Mouse (Mus musculus): ENCODE results near the gene Lefty1. TPM values are rescaled to one million over a fixed set of nuclear protein-coding genes. Genes with fewer than 3 reads are reported as not detected.
"Not testable (repeated sequence)": the region's sequence is repeated elsewhere in the genome, so short reads cannot be mapped to it uniquely, and the experiment has no call there.

Gene Lefty1
- polyA plus RNA-seq, 2 experiments = 2.7 to 4.8 TPM

DNA sequence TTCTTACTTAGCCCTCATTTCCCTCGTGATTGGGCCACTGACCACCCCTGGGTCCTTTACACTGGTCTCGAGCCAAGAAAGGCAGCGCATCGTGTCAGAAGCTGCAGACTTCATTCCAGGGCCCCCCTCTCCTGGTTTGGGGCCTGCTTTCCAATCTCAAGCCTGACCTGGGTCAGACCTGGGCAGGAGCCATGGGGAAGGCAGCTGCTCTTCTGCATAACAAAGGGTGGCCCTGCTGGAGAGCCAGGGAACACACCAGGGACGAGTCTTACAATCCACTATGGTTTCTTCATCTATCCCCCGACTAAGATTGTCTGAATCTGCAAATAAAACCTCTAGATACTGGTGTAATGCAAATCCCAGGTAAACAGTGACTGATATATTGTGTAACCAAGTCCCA is 1.2 kb upstream of the Lefty1 start:
- peaks cover 35% of the 10 kb centered on the region for H3K27me3 ChIP-seq (ENCODE audit: control insufficient read depth, insufficient read depth, low read length)
- no peak for ATAC-seq (ENCODE audit: low FRiP score, low read depth)

DNA sequence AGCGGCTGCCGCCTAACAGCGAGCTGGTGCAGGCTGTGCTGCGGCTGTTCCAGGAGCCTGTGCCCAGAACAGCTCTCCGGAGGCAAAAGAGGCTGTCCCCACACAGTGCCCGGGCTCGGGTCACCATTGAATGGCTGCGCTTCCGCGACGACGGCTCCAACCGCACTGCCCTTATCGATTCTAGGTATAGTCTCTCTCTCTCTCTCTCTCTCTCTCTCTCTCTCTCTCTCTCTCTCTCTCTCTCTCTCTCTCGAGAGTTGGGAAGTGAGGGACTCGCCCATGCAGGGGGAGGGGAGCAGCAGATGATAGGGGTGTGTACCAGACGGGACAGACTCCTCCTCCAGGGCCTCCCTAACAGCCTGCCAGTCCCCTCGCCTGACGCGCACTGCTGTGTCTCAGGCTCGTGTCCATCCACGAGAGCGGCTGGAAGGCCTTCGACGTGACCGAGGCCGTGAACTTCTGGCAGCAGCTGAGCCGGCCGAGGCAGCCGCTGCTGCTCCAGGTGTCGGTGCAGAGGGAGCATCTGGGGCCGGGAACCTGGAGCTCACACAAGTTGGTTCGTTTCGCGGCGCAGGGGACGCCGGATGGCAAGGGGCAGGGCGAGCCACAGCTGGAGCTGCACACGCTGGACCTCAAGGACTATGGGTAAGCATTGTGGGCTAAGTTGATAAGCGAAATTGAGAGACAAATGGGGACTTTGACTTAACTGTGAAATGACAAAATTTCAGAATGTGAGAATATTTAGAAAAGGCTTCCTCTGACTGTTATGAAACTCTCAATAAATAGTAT is 2.0 kb downstream of the Lefty1 start:
- H3K27ac ChIP-seq (replicated peaks; ENCODE audit: low read depth, low read length); H3K9ac ChIP-seq (ENCODE audit: low read depth, low read length, severe bottlenecking); H3K9me3 ChIP-seq (ENCODE audit: control insufficient read depth, low read length); H3K36me3 ChIP-seq (ENCODE audit: control insufficient read depth, insufficient read depth, low read length); H3K4me1 ChIP-seq (ENCODE audit: control insufficient read depth, insufficient read depth, low read length): not testable (repeated sequence)
- peak; percentile 75; the same call in 1 of the 2 replicates for ATAC-seq (ENCODE audit: low FRiP score, low read depth)
- Histone ChIP-seq H3K4me3 (replicated peaks; ENCODE audit: low read length) (peak overlapping the region; percentile 22), H3K4me2 (replicated peaks; ENCODE audit: low read depth, low read length, severe bottlenecking) (peak overlapping the region; percentile 35), H3K27me3 (ENCODE audit: control insufficient read depth, insufficient read depth, low read length) (peaks cover 35% of the 10 kb centered on the region)
- WGBS = 2% methylated on average over 33 of the region's 41 CpGs
- peak; percentile 45 for DNase-seq (ENCODE audit: low spot score)

More for the DNA sequence above, 1.2 kb upstream of the Lefty1 start:
- DNase-seq (ENCODE audit: low spot score) = no peak
- no peak overlapping the region for H3K4me2 ChIP-seq (replicated peaks; ENCODE audit: low read depth, low read length, severe bottlenecking)
- H3K9me3 ChIP-seq (ENCODE audit: control insufficient read depth, low read length) = no peaks in the 10 kb centered on the region
- no peaks in the 10 kb centered on the region for H3K36me3 ChIP-seq (ENCODE audit: control insufficient read depth, insufficient read depth, low read length)
- H3K4me1 ChIP-seq (ENCODE audit: control insufficient read depth, insufficient read depth, low read length) = no peaks in the 10 kb centered on the region
- 34% methylated on average over 6 of the region's 6 CpGs for WGBS
- no peak overlapping the region for H3K9ac ChIP-seq (ENCODE audit: low read depth, low read length, severe bottlenecking)
- no peak overlapping the region for H3K27ac ChIP-seq (replicated peaks; ENCODE audit: low read depth, low read length)
- no peak overlapping the region for H3K4me3 ChIP-seq (replicated peaks; ENCODE audit: low read length)
- TF ChIP-seq POLR2A (IDR thresholded peaks at IDR 0.05; ENCODE audit: borderline replicate concordance, extremely low read depth, insufficient read depth, insufficient read length) = no peak

DNA sequence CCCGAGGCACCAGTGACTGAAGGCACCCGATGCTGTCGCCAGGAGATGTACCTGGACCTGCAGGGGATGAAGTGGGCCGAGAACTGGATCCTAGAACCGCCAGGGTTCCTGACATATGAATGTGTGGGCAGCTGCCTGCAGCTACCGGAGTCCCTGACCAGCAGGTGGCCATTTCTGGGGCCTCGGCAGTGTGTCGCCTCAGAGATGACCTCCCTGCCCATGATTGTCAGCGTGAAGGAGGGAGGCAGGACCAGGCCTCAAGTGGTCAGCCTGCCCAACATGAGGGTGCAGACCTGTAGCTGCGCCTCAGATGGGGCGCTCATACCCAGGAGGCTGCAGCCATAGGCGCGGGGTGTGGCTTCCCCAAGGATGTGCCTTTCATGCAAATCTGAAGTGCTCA is 2.8 kb downstream of the Lefty1 start:
- not testable (repeated sequence) for DNase-seq (ENCODE audit: low spot score); ATAC-seq (ENCODE audit: low FRiP score, low read depth); H3K9me3 ChIP-seq (ENCODE audit: control insufficient read depth, low read length); H3K27ac ChIP-seq (replicated peaks; ENCODE audit: low read depth, low read length); H3K4me3 ChIP-seq (replicated peaks; ENCODE audit: low read length); H3K9ac ChIP-seq (ENCODE audit: low read depth, low read length, severe bottlenecking); H3K4me2 ChIP-seq (replicated peaks; ENCODE audit: low read depth, low read length, severe bottlenecking); H3K36me3 ChIP-seq (ENCODE audit: control insufficient read depth, insufficient read depth, low read length); H3K4me1 ChIP-seq (ENCODE audit: control insufficient read depth, insufficient read depth, low read length)
- peaks cover 35% of the 10 kb centered on the region for H3K27me3 ChIP-seq (ENCODE audit: control insufficient read depth, insufficient read depth, low read length)
- WGBS = 39% methylated on average over 10 of the region's 13 CpGs

DNA sequence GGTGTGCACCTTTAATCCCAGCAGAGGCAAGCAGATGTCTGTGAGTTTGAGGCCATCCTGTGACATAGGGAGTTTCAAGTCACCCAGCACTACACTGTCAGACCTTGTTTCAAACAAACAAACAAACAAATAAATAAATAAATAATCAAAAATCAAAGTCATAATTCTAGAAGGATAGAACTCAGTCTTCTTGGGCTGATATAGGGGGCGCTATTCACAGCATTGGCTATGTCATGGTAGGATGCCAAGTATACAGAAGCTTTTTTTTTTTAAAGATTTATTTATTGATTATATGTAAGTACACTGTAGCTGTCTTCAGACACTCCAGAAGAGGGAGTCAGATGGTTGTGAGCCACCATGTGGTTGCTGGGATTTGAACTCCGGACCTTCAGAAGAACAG is 4.0 kb downstream of the Lefty1 start:
- ATAC-seq (ENCODE audit: low FRiP score, low read depth); H3K9ac ChIP-seq (ENCODE audit: low read depth, low read length, severe bottlenecking); DNase-seq (ENCODE audit: low spot score); H3K4me3 ChIP-seq (replicated peaks; ENCODE audit: low read length); H3K36me3 ChIP-seq (ENCODE audit: control insufficient read depth, insufficient read depth, low read length); H3K4me2 ChIP-seq (replicated peaks; ENCODE audit: low read depth, low read length, severe bottlenecking); H3K9me3 ChIP-seq (ENCODE audit: control insufficient read depth, low read length); H3K27ac ChIP-seq (replicated peaks; ENCODE audit: low read depth, low read length): not testable (repeated sequence)
- 68% methylated on average over 2 of the region's 2 CpGs for WGBS
- H3K27me3 ChIP-seq (ENCODE audit: control insufficient read depth, insufficient read depth, low read length) = peaks cover 30% of the 10 kb centered on the region
- peaks cover 18% of the 10 kb centered on the region; the same call in 1 of the 2 replicates for H3K4me1 ChIP-seq (ENCODE audit: control insufficient read depth, insufficient read depth, low read length)

DNA sequence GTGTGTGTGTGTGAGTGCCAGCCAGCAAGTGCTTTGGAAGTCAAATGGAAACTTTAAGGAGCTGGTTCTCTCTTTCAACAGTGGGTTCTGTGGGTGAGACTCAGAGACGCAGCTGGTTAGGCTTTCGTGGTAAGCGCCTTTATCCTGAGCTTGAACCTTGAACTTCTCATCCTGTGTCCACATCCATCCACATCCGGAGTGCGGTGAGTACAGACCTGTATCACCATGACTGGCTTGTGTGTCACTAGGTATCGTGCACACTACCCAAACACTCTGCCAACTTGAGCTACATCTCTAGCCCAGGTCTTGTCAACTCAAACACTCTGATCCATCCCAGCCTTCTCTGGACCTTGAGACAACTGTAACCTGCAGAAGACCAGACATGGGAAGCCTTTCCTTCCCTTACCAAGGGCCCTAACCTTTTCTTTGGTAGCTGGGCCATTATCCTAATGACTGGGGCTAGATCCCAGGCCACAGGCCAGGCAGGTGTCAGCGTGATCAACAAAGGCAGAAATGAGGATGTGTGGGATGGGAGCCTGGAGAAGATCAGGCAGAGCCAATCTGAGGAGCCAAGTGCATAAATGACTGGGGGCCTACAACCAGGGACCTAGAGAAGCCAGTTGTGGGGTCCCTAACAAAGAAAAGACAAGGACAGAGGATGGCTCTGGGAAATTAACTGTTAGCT is 6.1 kb downstream of the Lefty1 start:
- peak overlapping the region; percentile 85 for H3K4me2 ChIP-seq (replicated peaks; ENCODE audit: low read depth, low read length, severe bottlenecking)
- H3K9ac ChIP-seq (ENCODE audit: low read depth, low read length, severe bottlenecking) = peak overlapping the region; percentile 86; the same call in 1 of the 2 replicates
- TF ChIP-seq POLR2A (IDR thresholded peaks at IDR 0.05; ENCODE audit: borderline replicate concordance, extremely low read depth, insufficient read depth, insufficient read length) = no peak

More for the DNA sequence above, 6.1 kb downstream of the Lefty1 start:
- no peak for DNase-seq (ENCODE audit: low spot score)
- H3K27ac ChIP-seq (replicated peaks; ENCODE audit: low read depth, low read length) = no peak overlapping the region
- H3K9me3 ChIP-seq (ENCODE audit: control insufficient read depth, low read length) = no peaks in the 10 kb centered on the region
- H3K27me3 ChIP-seq (ENCODE audit: control insufficient read depth, insufficient read depth, low read length) = peaks cover 11% of the 10 kb centered on the region
- H3K4me3 ChIP-seq (replicated peaks; ENCODE audit: low read length) = peak overlapping the region; percentile 83; the same call in 1 of the 2 replicates
- no peaks in the 10 kb centered on the region for H3K36me3 ChIP-seq (ENCODE audit: control insufficient read depth, insufficient read depth, low read length)
- peaks cover 36% of the 10 kb centered on the region for H3K4me1 ChIP-seq (ENCODE audit: control insufficient read depth, insufficient read depth, low read length)
- WGBS = 83% methylated on average over 7 of the region's 7 CpGs
- no peak for ATAC-seq (ENCODE audit: low FRiP score, low read depth)
